Mouse (Mus musculus) spleen, adult 2 months (tissue): Measurements from ENCODE around the gene Fhit. TPM values are rescaled to one million over a fixed set of nuclear protein-coding genes. Genes with fewer than 3 reads are reported as not detected.

Source experiments
- DNase-seq, 2 experiments: peaks; one replicate each; pipeline versions ENCODE4 v3.0.0 to v3.0.0-alpha.2; 2012 to 2021; ENCODE audit warnings: low spot score in 2 of 2, low read depth in 1 of 2
- H3K27ac ChIP-seq: fragments of 200-500 bp; 2 replicates; pipeline ENCODE4 v1.5.1; 2012; ENCODE audit warnings: low read length, inconsistent platforms; ENCODE audit not compliant: insufficient read depth
- H3K27me3 ChIP-seq: fragments of 200-500 bp; 2 replicates; pipeline ENCODE4 v1.6.1; 2012; ENCODE audit warnings: mild to moderate bottlenecking, moderate library complexity, low read length, inconsistent platforms; ENCODE audit not compliant: control insufficient read depth, insufficient read depth
- H3K36me3 ChIP-seq: fragments of 200-500 bp; 2 replicates; pipeline ENCODE4 v1.6.1; 2012; ENCODE audit warnings: mild to moderate bottlenecking, low read length, inconsistent platforms; ENCODE audit not compliant: control insufficient read depth, insufficient read depth
- H3K4me1 ChIP-seq: fragments of 200-500 bp; 2 replicates; pipeline ENCODE4 v1.6.1; 2011; ENCODE audit warnings: inconsistent platforms; ENCODE audit not compliant: control insufficient read depth, insufficient read depth, insufficient read length
- H3K4me3 ChIP-seq: fragments of 200-500 bp; 2 replicates; pipeline ENCODE4 v1.5.1; 2011; ENCODE audit warnings: mild to moderate bottlenecking, inconsistent platforms; ENCODE audit not compliant: insufficient read depth, insufficient read length; ENCODE audit errors: extremely low read depth
- CTCF ChIP-seq: fragments of 200-500 bp; IDR thresholded peaks from 2 replicates; pipeline ENCODE4 v1.5.1; 2011; ENCODE audit warnings: mild to moderate bottlenecking, inconsistent platforms; ENCODE audit not compliant: insufficient read depth, insufficient read length, insufficient replicate concordance; ENCODE audit errors: extremely low read depth
- POLR2A ChIP-seq: fragments of 200-500 bp; IDR thresholded peaks from 2 replicates; pipeline ENCODE4 v1.6.1; 2011; ENCODE audit warnings: low read depth, low read length, inconsistent platforms
- WGBS: fragments of 180-500 bp; shearing (Covaris S2); methylation state at CpG from one replicate; pipeline ENCODE4 v1.1.7; 2018; 5-methylcytosine and 5-hydroxymethylcytosine counted together
- polyA plus RNA-seq: library from polyadenylated mRNA; depleted of rRNA; stranded (reverse); fragments of >200 nt; gene quantifications from 2 replicates; pipeline ENCODE4 v1.2.3, GENCODE M21; 2012

Fhit gene
- polyA plus RNA-seq, 1 experiment: 2.0 TPM

- no peaks in the 10 kb centered on the region for H3K4me1 ChIP-seq
- 87% methylated on average over 12 of the region's 12 CpGs for WGBS
- DNase-seq: no peak
Measured at GRCm38 (mm10) chr14:11133787-11134735, 27.8 kb downstream of the Fhit start.

GRCm38 (mm10) chr14:11132637-11133474, 29.0 kb downstream of the Fhit start:
- 89% methylated on average over 6 of the region's 6 CpGs for WGBS
- TF ChIP-seq POLR2A (no peak), CTCF (no peak)
- no peak for DNase-seq

More at GRCm38 (mm10) chr14:11133787-11134735, 27.8 kb downstream of the Fhit start:
- Histone ChIP-seq H3K36me3 (no peaks in the 10 kb centered on the region), H3K27ac (no peak overlapping the region), H3K27me3 (no peaks in the 10 kb centered on the region), H3K4me3 (no peak overlapping the region)
- no peak for TF ChIP-seq CTCF
- no peak for TF ChIP-seq POLR2A

GRCm38 (mm10) chr14:11125096-11125495, 36.7 kb downstream of the Fhit start:
- TF ChIP-seq CTCF: no peak
- WGBS: 91% methylated on average over 11 of the region's 11 CpGs
- DNase-seq: no peak
- Histone ChIP-seq H3K27me3 (no peaks in the 10 kb centered on the region), H3K36me3 (no peaks in the 10 kb centered on the region), H3K4me1 (no peaks in the 10 kb centered on the region), H3K27ac (no peak overlapping the region), H3K4me3 (no peak overlapping the region)

More at GRCm38 (mm10) chr14:11132637-11133474, 29.0 kb downstream of the Fhit start:
- no peak overlapping the region for H3K4me3 ChIP-seq
- no peak overlapping the region for H3K27ac ChIP-seq
- H3K4me1 ChIP-seq: no peaks in the 10 kb centered on the region
- H3K36me3 ChIP-seq: no peaks in the 10 kb centered on the region
- no peaks in the 10 kb centered on the region for H3K27me3 ChIP-seq

- no peaks in the 10 kb centered on the region for H3K4me1 ChIP-seq
- 89% methylated on average over 6 of the region's 6 CpGs for WGBS
- TF ChIP-seq POLR2A (no peak), CTCF (no peak)
- no peak overlapping the region for H3K4me3 ChIP-seq
- H3K27me3 ChIP-seq: no peaks in the 10 kb centered on the region
- DNase-seq: no peak
- no peak overlapping the region for H3K27ac ChIP-seq
- H3K36me3 ChIP-seq: no peaks in the 10 kb centered on the region
Measured at GRCm38 (mm10) chr14:11119076-11119475, 42.8 kb downstream of the Fhit start.

- WGBS: 88% methylated on average over 3 of the region's 3 CpGs
- TF ChIP-seq POLR2A (no peak), CTCF (no peak)
- no peaks in the 10 kb centered on the region for H3K4me1 ChIP-seq
- no peaks in the 10 kb centered on the region for H3K27me3 ChIP-seq
- no peak overlapping the region for H3K4me3 ChIP-seq
- no peak overlapping the region for H3K27ac ChIP-seq
- DNase-seq: no peak
- no peaks in the 10 kb centered on the region for H3K36me3 ChIP-seq
Measured at GRCm38 (mm10) chr14:11085596-11085995, 76.2 kb downstream of the Fhit start.

GRCm38 (mm10) chr14:11083946-11084345, 77.9 kb downstream of the Fhit start:
- 70% methylated on average over 3 of the region's 3 CpGs for WGBS
- Histone ChIP-seq H3K4me3 (no peak overlapping the region), H3K36me3 (no peaks in the 10 kb centered on the region), H3K4me1 (no peaks in the 10 kb centered on the region), H3K27ac (no peak overlapping the region), H3K27me3 (no peaks in the 10 kb centered on the region)
- DNase-seq: no peak
- TF ChIP-seq POLR2A (no peak), CTCF (no peak)
